Mouse (Mus musculus) urinary bladder, adult 18-20 months (tissue): ENCODE data around the gene Pbld2.
"Not testable (repeated sequence)": the region's sequence is repeated elsewhere in the genome, so short reads cannot be mapped to it uniquely, and the experiment has no call there.

Experiments used
- DNase-seq, 2 experiments: peaks; one replicate each; pipeline ENCODE4 v3.0.0; 2022; ENCODE audit warnings: low spot score in 2 of 2, mixed read lengths in 2 of 2

Pbld2 gene

DNA sequence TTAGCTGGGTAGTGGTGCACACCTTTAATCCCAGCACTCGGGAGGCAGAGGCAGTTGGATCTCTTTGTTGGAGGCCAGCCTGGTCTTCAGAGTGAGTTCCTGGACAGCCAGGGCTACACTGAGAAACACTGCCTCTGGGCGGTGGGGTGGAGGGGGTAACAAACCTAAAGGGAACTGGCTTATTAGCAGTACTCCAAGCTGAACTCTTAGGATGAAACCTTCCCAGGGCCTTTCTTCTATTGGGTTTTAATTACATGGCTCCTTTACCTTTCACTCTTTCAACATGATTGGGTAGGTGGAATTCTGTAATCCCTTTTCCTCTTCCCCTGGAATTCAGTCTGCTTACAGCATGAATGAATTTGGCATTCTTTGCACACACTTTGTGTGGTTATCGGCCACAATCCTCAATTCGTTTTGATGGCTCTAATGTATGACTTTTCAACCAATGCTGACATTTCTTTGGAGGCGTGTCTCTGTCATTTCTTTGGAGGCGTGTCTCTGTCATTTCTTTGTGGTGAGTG lies 1.4 kb downstream of the Pbld2 start:
- no peak for DNase-seq

- no peak for DNase-seq
Observed at GRCm38 (mm10) chr10:63026156-63026794, 2.2 kb downstream of the Pbld2 start.

GRCm38 (mm10) chr10:63026795-63027160 lies 2.7 kb downstream of the Pbld2 start:
- no peak for DNase-seq

DNA sequence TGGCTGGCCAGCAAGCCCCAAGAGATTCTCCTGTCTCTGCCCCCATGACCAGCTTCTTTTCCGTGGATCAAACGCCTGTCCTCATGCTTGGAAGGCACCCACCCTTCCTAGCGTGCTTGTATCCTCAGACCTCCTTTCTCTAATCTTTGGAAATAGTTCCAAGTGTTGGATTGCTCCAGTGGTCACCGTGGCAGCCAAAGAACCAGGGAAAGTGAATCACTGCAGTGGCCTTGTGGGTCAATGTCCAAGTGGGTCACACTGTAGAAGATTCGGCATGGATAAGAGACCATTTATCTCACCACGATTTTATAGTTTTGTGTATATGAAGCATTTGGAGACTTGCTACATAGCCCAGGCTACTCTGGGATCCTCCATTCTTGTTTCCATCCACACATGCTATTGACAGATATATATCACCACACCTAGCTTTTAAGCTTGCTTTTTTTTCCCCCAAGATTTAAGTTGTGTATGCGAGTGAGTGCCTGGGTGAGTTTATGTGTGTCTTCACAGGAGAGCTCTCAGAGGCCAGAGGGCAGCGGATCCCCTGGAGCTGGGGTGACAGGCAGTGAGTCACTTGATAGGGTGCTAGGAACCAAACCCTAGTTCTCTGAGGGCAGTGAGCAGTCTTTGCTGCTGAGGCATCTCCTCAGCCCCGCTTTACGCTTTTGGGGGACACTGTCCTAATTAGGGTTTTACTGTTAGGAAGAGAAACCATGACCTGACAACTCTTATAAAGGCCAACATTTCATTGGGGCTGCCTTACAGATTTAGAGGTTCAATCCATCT lies 3.5 kb downstream of the Pbld2 start:
- no peak for DNase-seq

GRCm38 (mm10) chr10:63028396-63028795 lies 4.3 kb downstream of the Pbld2 start:
- DNase-seq: no peak

DNA sequence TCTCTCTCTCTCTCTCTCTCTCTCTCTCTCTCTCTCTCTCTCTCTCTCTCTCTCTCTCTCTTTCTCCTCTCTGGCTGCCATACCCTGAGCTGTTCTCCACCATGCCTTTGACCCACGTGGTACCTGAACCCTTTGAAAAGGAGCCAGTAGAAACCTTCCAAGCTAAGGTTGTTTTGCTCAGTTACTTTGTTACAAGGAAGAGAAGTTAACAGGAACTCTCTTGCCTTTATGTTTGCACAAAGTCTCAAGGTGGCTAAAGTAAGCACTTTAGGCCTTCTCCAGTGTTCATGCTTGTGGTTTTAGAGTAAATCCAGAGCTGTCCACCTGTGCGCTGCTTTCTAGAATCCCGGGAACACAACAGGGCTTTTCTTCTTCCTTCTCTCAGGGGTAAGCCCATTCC lies 8.2 kb downstream of the Pbld2 start:
- no peak for DNase-seq

DNA sequence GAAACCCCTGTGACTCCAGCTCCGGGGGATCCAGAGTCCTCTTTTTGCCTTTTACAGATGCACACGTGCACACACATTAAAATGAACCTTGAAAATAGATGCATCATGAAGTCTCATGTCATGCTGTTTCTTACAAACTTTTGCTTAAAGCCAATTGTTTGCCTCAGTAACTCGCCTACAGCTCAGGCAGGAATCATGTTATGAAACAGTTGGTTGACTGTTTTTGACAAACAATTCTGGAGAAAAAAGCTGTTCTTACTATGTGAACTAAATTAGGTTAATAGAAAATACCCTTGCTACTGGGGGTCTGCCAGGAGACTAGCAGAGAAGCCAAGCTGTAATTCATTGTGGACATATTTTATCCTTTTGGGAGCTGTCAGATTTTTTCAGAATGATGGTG lies 8.8 kb downstream of the Pbld2 start:
- DNase-seq: no peak

DNA sequence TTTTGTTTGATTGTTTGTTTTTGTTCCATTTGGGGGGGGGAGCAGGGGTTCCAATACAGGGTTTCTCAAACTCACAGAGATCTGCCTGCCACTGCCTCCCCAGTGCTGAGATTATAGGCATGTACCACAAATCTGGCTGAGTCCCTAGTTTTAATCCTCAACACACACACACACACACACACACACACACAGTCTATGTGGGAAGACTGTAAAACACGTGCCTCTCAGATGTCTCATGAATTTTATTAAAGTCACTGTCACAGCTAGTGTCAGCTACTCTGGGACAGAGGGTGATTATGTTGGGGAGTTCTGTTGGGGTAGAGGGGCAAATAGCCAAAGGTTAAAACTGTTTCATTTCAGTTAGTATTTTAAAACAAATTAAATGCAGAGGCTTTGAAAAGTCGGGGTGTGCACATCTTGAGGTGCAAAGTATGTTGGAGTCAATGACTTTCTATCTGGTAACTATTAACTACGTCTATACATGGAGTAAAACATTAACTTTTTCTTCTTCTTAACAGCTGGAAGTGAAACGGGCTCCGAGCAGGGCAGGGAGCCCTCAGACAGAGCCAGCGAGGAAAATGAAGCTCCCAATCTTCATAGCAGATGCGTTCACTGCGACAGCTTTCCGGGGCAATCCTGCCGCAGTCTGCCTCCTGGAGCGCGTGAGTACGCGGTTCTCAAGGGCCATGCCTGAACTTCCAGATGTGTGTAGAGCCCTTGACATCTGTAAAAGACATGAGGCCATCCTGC lies 14.6 kb downstream of the Pbld2 start:
- no peak for DNase-seq

DNA sequence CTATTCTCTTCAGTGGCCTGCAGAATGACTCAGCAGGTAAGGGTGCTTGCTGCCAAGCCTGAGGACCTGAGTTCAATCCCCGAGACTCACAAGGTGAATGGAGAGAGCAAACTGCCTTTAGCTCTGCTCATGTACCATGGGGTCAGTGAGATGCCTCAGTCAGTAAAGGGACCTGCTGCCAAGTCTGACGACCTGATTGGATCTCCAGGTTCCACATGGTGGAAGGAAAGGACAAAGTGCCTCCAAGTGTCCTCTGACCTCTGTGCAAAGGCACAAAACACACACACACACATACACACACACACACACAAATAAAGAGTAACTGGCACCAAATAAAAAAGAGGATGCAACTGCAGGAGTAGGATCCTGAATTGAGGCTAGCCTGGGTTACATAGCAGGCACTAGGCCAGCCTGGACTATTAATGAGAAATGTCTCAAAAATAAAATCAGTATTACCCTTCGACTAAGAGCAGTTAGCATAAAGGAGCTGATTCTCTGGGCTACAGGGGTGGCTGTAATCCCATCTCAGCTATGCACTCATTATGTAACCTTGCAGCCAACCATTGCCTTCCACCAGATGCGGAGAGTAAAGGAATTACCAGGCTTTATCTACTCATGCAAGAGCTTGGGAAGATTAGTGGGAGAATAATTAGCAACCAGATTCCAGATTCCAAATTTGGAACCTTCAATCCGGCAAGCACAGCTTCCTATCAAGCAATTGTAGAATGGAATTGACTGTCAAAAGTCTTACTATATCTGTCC lies 15.9 kb downstream of the Pbld2 start:
- DNase-seq: no peak

- no peak for DNase-seq
Observed at GRCm38 (mm10) chr10:63043154-63043553, 19.0 kb downstream of the Pbld2 start.

DNA sequence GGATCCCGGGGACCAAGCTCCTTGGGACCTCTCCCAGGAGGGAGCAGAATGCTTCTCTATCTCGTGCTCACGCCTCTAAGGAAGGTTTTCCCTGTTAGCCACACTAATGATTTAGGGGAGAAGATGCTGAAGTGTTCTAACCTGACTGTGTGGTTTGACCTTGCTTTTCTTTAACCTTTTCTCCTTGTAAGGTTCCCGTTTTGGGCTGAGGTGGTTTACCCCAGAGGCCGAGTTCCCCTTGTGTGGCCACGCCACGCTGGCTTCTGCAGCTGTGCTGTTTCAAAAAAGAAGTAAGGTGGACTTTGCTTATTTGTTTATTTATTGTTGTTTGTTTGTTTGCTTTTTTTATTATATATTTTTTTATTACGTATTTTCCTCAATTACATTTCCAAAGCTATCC lies 23.6 kb downstream of the Pbld2 start:
- DNase-seq: no peak

DNA sequence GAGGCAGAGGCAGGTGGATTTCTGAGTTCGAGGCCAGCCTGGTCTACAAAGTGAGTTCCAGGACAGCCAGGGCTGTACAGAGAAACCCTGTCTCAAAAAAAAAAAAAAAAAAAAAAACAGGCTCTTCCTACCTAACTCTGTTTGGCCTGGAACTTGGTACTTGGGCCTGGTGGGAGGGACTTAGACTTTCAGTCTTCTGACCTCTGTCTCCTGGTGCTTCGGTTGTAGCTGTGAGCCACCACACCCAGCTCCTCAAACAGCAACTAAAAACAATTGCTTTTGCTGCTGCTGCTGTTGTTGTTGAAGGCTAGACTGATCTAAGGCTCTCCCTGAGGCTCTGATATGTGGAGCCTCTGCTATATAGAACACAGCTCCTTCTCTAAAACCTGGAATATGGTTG lies 25.0 kb downstream of the Pbld2 start:
- no peak for DNase-seq

GRCm38 (mm10) chr10:63051267-63051666 lies 27.2 kb downstream of the Pbld2 start:
- DNase-seq: no peak

- DNase-seq: no peak
Observed at GRCm38 (mm10) chr10:63052011-63052410, 27.9 kb downstream of the Pbld2 start.

DNA sequence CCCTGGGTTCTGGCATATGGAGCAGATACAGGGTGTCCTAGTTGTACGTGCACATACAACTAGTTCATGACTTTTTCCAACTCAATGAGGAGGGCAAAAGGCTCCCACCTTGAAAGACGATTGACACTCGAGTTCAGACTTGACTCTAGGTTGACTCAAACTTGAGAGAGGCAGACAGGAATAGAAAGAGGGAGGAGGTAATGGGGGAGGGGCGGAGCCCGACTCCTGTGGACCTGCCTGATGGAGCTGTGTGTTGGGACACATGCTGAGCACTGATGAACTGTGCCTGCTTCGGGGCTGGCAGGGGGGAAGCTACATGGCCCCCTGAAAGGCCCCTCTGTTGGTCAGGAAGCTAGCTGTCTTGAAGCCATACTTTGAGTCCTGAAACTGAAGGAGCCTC lies 28.9 kb downstream of the Pbld2 start:
- peak; percentile 33 to 39 for DNase-seq

- DNase-seq: not testable (repeated sequence)
Observed at GRCm38 (mm10) chr10:63054071-63054470, 30.0 kb downstream of the Pbld2 start.

GRCm38 (mm10) chr10:63054586-63054985 lies 30.5 kb downstream of the Pbld2 start:
- DNase-seq: no peak

GRCm38 (mm10) chr10:63056966-63057750 lies 33.0 kb downstream of the Pbld2 start:
- no peak for DNase-seq

- DNase-seq: no peak
Observed at GRCm38 (mm10) chr10:63059862-63060261, 35.7 kb downstream of the Pbld2 start, which contains the start of gene Pbld1. Gene Pbld1 (plus strand): TSS chr10:63060162.

DNA sequence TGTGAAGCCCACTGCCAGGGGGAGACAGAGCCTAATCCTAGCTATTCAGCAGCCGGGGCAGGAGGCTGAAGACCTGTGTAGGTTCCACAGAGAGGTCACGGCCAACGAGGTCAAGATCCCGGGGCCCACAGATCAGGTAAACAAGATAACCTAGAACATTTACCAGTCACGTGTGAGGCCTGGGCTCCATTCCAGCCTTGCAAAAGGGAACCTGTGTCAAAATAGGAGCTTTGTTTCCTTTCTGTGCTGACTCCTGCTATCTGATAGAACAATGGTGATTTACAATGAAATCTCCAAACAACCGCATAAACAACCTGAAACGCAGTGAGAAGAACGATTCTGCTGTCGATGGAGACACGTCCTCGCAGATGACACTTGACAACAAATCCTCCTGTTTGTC lies 36.3 kb downstream of the Pbld2 start:
- peak; percentile 57 to 66 for DNase-seq

DNA sequence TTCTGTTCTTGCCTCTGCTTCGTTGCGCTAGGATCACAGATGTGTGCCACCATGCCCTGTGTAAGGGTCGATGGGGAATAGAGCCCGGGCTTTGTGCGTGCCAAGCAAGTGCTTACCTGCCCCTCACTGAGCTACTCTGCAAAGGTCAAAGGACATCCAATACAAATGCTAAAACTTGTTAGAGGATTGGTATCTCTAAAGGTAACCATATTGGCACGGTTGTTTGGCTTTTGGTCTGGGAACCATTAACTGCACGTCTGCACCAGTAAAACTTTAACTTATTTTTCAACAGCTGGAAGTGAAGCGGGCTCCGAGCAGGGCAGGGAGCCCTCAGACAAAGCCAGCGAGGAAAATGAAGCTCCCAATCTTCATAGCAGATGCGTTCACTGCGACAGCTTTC lies 37.2 kb downstream of the Pbld2 start:
- no peak for DNase-seq
